Mouse (Mus musculus): ENCODE measurements around the gene Dhdds. TPM values are rescaled to one million over a fixed set of nuclear protein-coding genes. Genes with fewer than 3 reads are reported as not detected.

The Dhdds gene
- polyA plus RNA-seq, 1 experiment from 2014 or later = 30.9 TPM

DNA sequence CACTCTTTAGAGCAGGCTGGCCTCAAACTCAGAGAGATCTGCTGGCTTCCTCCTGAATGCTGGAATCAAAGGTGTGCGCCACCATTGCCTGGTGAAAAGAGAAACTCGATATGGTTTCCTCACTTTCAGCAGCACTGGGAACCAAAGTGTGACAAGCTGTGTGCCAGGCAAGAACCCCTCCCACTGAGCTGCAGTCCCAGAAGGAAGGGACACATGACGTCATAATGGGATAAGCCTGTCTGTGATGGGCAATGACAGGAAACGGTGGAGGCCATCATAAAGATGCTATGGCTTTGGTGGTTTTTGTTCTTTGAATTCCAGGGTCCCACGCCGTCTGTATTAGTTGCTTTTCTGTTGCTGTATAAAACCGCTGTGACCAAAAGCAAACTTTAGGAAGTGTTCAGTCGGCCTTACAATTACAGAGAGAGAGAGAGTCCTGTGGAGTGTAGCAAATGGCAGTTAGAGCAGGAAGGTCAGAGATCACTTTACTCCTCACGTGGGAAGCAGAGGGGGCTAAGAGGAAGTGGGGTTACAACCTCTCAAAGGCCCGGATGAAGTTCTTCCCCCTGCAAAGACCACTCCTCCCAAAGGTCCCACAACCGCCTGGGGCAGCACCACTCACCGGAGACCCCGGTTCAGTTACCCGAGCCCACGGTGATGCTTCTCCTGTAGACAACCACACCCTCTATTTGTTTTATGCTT is 72.0 kb downstream of the Dhdds start:
- H3K27ac ChIP-seq (ENCODE audit: low read depth, low read length) = peak overlapping the region; percentile 54
- no peaks in the 10 kb centered on the region for H3K36me3 ChIP-seq (ENCODE audit: control insufficient read depth, insufficient read depth, low read length)
- H3K4me3 ChIP-seq (ENCODE audit: low read depth, low read length) = peak overlapping the region; percentile 5; the same call in 1 of the 2 replicates
- H3K9me3 ChIP-seq (ENCODE audit: control insufficient read depth, low read length) = no peaks in the 10 kb centered on the region
- 33% methylated on average over 15 of the region's 15 CpGs for WGBS
- no peak overlapping the region for H3K9ac ChIP-seq (ENCODE audit: low read depth, low read length)
- no peak for DNase-seq (ENCODE audit: low spot score)
- H3K4me1 ChIP-seq (replicated peaks; ENCODE audit: control insufficient read depth, insufficient read depth, low read length) = peaks cover 18% of the 10 kb centered on the region
- ATAC-seq (replicated peaks; ENCODE audit: low FRiP score) = peak; percentile 31
- no peaks in the 10 kb centered on the region for H3K27me3 ChIP-seq (replicated peaks; ENCODE audit: control insufficient read depth, insufficient read depth, low read length)
- peak overlapping the region; percentile 45 for H3K4me2 ChIP-seq

DNA sequence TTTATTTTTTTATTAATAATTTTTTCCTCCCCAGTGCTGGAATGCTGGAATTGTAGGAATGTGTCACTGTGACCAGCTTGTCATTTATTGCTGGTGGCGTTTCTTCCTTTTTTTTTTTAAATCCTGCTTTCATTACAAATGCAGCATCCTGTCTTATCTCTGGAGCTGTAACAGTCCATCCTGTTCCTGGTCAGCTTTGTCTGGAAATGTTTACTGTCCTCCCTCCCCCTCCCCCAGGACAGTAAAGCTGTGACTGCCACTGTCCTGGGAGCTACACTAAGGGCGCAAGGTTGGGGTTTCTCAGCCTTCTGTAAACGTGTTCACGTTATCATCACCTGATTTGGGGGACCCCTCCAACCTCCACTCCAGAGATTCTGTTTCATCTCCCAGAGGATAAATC is 75.5 kb downstream of the Dhdds start:
- Histone ChIP-seq H3K9me3 (ENCODE audit: control insufficient read depth, low read length) (no peaks in the 10 kb centered on the region), H3K4me2 (no peak overlapping the region), H3K36me3 (ENCODE audit: control insufficient read depth, insufficient read depth, low read length) (no peaks in the 10 kb centered on the region), H3K27ac (ENCODE audit: low read depth, low read length) (no peak overlapping the region), H3K27me3 (replicated peaks; ENCODE audit: control insufficient read depth, insufficient read depth, low read length) (no peaks in the 10 kb centered on the region), H3K9ac (ENCODE audit: low read depth, low read length) (no peak overlapping the region), H3K4me1 (replicated peaks; ENCODE audit: control insufficient read depth, insufficient read depth, low read length) (peaks cover 14% of the 10 kb centered on the region), H3K4me3 (ENCODE audit: low read depth, low read length) (no peak overlapping the region)
- ATAC-seq (replicated peaks; ENCODE audit: low FRiP score) = no peak
- no peak for DNase-seq (ENCODE audit: low spot score)
- WGBS = 52% methylated on average over 4 of the region's 4 CpGs

DNA sequence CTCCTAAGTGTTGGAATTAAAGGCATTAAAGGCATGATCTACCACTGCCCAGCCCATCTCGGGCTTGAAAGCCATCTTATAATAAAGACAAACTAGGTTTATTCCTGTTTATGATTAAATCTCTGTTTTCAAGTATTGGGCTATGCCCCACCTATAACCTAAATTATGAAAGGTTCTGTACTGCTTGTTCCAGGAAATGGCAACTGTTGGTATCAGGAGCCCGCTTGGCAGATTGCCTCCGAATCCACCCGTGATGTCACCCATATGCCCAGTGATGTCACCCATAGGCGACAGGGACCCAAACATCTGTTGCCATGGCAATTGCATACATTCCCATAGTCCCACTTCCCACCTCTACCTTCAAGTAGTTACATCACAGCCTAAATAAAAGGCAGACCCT is 77.0 kb downstream of the Dhdds start:
- ATAC-seq (replicated peaks; ENCODE audit: low FRiP score) (no peak), DNase-seq (ENCODE audit: low spot score) (no peak)
- Histone ChIP-seq H3K9me3 (ENCODE audit: control insufficient read depth, low read length) (no peaks in the 10 kb centered on the region), H3K36me3 (ENCODE audit: control insufficient read depth, insufficient read depth, low read length) (no peaks in the 10 kb centered on the region), H3K4me1 (replicated peaks; ENCODE audit: control insufficient read depth, insufficient read depth, low read length) (peaks cover 7% of the 10 kb centered on the region), H3K4me2 (no peak overlapping the region), H3K4me3 (ENCODE audit: low read depth, low read length) (no peak overlapping the region), H3K27me3 (replicated peaks; ENCODE audit: control insufficient read depth, insufficient read depth, low read length) (no peaks in the 10 kb centered on the region), H3K9ac (ENCODE audit: low read depth, low read length) (no peak overlapping the region), H3K27ac (ENCODE audit: low read depth, low read length) (no peak overlapping the region)
- WGBS = 91% methylated on average over 5 of the region's 5 CpGs

Other genes starting within 250 kb of the Dhdds start
- gene Arid1a, start 244.1 kb downstream of the Dhdds start, polyA plus RNA-seq (2014; fragmentation: Nextera tagmentation; extraction: Ambion mirVana) = 26.6 and 32.4 TPM in 2 replicates
- gene Rps6ka1, start 113.1 kb downstream of the Dhdds start, polyA plus RNA-seq (2014; fragmentation: Nextera tagmentation; extraction: Ambion mirVana) = 66.5 and 74.7 TPM in 2 replicates
- gene Hmgn2, start 32.3 kb downstream of the Dhdds start, polyA plus RNA-seq (2014; fragmentation: Nextera tagmentation; extraction: Ambion mirVana) = 1,890 and 1,897 TPM in 2 replicates
- gene Lin28a, start 17.9 kb upstream of the Dhdds start, polyA plus RNA-seq (2014; fragmentation: Nextera tagmentation; extraction: Ambion mirVana) = 5.8 TPM in 2 replicates
- gene Zfp683, start 52.9 kb upstream of the Dhdds start, polyA plus RNA-seq (2014; fragmentation: Nextera tagmentation; extraction: Ambion mirVana) = not detected in 2 replicates
- gene Crybg2, start 59.9 kb upstream of the Dhdds start, polyA plus RNA-seq (2014; fragmentation: Nextera tagmentation; extraction: Ambion mirVana) = 1.2 and 1.7 TPM in 2 replicates
- 16.4 TPM in 2 replicates for gene Cd52, start 94.2 kb upstream of the Dhdds start, polyA plus RNA-seq (2014; fragmentation: Nextera tagmentation; extraction: Ambion mirVana)
- gene Ubxn11, start 101.7 kb upstream of the Dhdds start, polyA plus RNA-seq (2014; fragmentation: Nextera tagmentation; extraction: Ambion mirVana) = 5.6 and 7.0 TPM in 2 replicates
- gene Sh3bgrl3, start 127.9 kb upstream of the Dhdds start, polyA plus RNA-seq (2014; fragmentation: Nextera tagmentation; extraction: Ambion mirVana) = 257 and 281 TPM in 2 replicates
- 42.9 and 44.2 TPM in 2 replicates for gene Cep85, start 186.2 kb upstream of the Dhdds start, polyA plus RNA-seq (2014; fragmentation: Nextera tagmentation; extraction: Ambion mirVana)
- gene Gm7534, start 202.1 kb upstream of the Dhdds start, polyA plus RNA-seq (2014; fragmentation: Nextera tagmentation; extraction: Ambion mirVana) = not detected in 2 replicates
- not detected in 2 replicates for gene Catsper4, start 226.5 kb upstream of the Dhdds start, polyA plus RNA-seq (2014; fragmentation: Nextera tagmentation; extraction: Ambion mirVana)
- gene Cnksr1, start 237.5 kb upstream of the Dhdds start, polyA plus RNA-seq (2014; fragmentation: Nextera tagmentation; extraction: Ambion mirVana) = 0.26 and 0.51 TPM in 2 replicates
- 0.39 and 0.52 TPM in 2 replicates for gene E130218I03Rik, start 242.7 kb upstream of the Dhdds start, polyA plus RNA-seq (2014; fragmentation: Nextera tagmentation; extraction: Ambion mirVana)
- gene Zfp593, start 244.7 kb upstream of the Dhdds start, polyA plus RNA-seq (2014; fragmentation: Nextera tagmentation; extraction: Ambion mirVana) = 17.6 and 22.4 TPM in 2 replicates
- not detected in 2 replicates for gene Gm30191, start 246.0 kb upstream of the Dhdds start, polyA plus RNA-seq (2014; fragmentation: Nextera tagmentation; extraction: Ambion mirVana)